Mouse (Mus musculus) ES-Bruce4 (cell line): ENCODE measurements around the gene Tmem178. TPM values are rescaled to one million over a fixed set of nuclear protein-coding genes. Genes with fewer than 3 reads are reported as not detected.
A peak's percentile ranks its signal among the peaks of the same experiment; 100 is the strongest.

Experiments
- H3K27ac ChIP-seq: 2 replicates; pipeline ENCODE4 v1.5.1; 2012; ENCODE audit warnings: low read length, inconsistent platforms; ENCODE audit not compliant: insufficient read depth
- H3K27me3 ChIP-seq: 2 replicates; pipeline ENCODE4 v1.6.1; 2012; ENCODE audit warnings: mild to moderate bottlenecking, low read length, inconsistent platforms; ENCODE audit not compliant: control insufficient read depth, poor library complexity, insufficient read depth, severe bottlenecking
- H3K36me3 ChIP-seq: 2 replicates; pipeline ENCODE4 v1.6.1; 2012; ENCODE audit warnings: inconsistent platforms, mild to moderate bottlenecking, low read length, moderate library complexity; ENCODE audit not compliant: control insufficient read depth, poor library complexity, insufficient read depth, severe bottlenecking
- H3K4me1 ChIP-seq: one replicate; pipeline ENCODE4 v1.8.1; 2011; ENCODE audit warnings: low read length; ENCODE audit not compliant: control insufficient read depth, insufficient read depth
- H3K4me3 ChIP-seq: 2 replicates; pipeline ENCODE4 v1.5.1; 2011; ENCODE audit warnings: low read depth, mild to moderate bottlenecking, low read length
- H3K9ac ChIP-seq: 2 replicates; pipeline ENCODE4 v1.6.1; 2012; ENCODE audit warnings: low read depth, mild to moderate bottlenecking, inconsistent platforms; ENCODE audit not compliant: poor library complexity, severe bottlenecking
- H3K9me3 ChIP-seq: replicated peaks from 2 replicates; pipeline ENCODE4 v1.6.1; 2012; ENCODE audit warnings: mild to moderate bottlenecking, low read length, inconsistent platforms; ENCODE audit not compliant: control insufficient read depth, poor library complexity, insufficient read depth, severe bottlenecking
- CTCF ChIP-seq: IDR thresholded peaks from one replicate; pipeline ENCODE4 v1.8.1; 2011; ENCODE audit warnings: low read depth, low read length
- EP300 ChIP-seq: IDR thresholded peaks from 2 replicates; pipeline ENCODE4 v1.6.1; 2011; ENCODE audit warnings: low read depth, low read length; ENCODE audit not compliant: insufficient read depth
- POLR2A ChIP-seq: IDR thresholded peaks from one replicate; pipeline ENCODE4 v1.8.1; 2011; ENCODE audit warnings: low read length; ENCODE audit not compliant: insufficient read depth
- polyA plus RNA-seq: library from polyadenylated mRNA; stranded (reverse); fragments of >200 nt; gene quantifications from 2 replicates; pipeline ENCODE4 v1.2.4, GENCODE M21; 2011; ENCODE audit warnings: low read depth; ENCODE audit not compliant: missing spikeins, insufficient read depth, insufficient read length

Tmem178 gene
- polyA plus RNA-seq, 1 experiment: not detected

DNA sequence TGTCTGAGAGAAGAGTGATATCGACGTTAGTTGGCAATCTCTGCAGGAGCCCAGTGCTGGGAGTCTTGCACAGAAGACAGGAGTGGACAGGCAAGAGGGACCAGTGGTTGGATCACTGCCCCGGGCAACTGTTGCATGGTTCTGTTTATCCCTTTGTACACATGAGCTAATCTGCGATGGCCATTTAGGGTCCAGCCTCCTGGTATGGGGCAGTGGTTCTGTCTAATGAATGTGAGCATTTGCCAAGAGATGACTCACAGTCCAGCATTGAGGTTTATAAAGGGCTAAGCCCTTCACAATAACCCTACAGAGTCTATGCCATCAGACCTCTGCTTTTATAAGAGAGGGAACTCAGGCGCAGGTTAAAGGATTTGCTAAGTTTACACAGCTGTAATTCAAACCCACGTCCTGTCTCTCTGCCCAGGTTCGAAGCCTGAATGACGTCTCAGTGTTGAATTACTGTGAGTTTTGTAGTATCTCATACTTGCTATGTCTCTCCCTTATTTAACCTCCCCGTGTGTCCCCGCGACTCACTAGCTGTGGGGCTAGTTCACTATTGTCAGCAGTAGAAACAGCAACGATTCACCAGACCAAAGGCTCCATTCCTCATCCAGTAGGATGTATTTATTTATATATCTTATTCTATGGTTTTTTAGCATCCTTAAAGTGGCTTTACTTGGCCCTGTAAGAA lies 37.4 kb downstream of the Tmem178 start:
- H3K4me1 ChIP-seq: no peaks in the 10 kb centered on the region
- H3K9ac ChIP-seq: no peak overlapping the region
- no peak overlapping the region for H3K27ac ChIP-seq
- no peaks in the 10 kb centered on the region for H3K36me3 ChIP-seq
- no peak for TF ChIP-seq EP300
- TF ChIP-seq POLR2A: no peak
- TF ChIP-seq CTCF: no peak
- no peaks in the 10 kb centered on the region for H3K9me3 ChIP-seq
- H3K4me3 ChIP-seq: no peak overlapping the region
- no peaks in the 10 kb centered on the region for H3K27me3 ChIP-seq

DNA sequence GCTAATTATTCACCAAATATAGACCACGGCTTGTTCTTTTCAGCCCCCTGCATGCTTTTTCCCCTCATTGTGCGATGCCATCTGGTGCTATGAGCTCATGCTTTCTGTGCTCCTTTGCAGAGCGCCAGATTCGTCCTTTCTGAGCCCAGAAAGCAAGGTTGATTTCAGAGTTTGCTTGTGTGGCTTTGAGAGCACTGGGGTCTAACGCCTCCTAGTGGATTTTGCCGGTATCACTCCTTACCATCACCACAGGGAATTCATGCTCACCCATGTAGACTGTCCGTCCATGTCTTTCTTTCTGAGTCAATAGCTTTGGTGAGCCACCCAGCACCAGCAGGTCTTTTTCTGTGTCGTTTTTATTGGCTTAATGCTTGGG lies 38.0 kb downstream of the Tmem178 start:
- no peaks in the 10 kb centered on the region for H3K9me3 ChIP-seq
- no peak overlapping the region for H3K9ac ChIP-seq
- no peak overlapping the region for H3K27ac ChIP-seq
- H3K27me3 ChIP-seq: no peaks in the 10 kb centered on the region
- no peaks in the 10 kb centered on the region for H3K4me1 ChIP-seq
- no peak overlapping the region for H3K4me3 ChIP-seq
- H3K36me3 ChIP-seq: no peaks in the 10 kb centered on the region
- no peak for TF ChIP-seq POLR2A
- peak; percentile 63 for TF ChIP-seq CTCF

DNA sequence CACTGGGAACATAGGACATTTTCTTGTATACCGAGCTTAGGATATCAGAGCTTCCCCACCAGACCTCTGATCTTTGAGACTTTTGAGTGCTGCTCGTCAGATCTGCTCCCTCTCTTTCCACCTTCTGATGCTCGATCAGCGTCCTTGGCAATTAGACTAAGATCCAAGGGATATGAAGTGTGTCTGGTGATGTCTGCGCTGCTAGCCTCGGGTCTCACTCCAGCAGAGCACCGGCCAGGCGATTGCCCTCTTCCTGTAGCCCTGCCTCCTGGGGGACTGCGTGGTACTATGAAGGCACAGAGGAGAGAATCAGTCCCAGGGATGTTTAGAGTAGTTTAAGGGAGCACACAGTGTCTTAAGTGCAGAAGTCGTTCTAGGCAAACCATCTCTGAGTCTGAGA lies 38.5 kb downstream of the Tmem178 start:
- no peaks in the 10 kb centered on the region for H3K4me1 ChIP-seq
- H3K9ac ChIP-seq: no peak overlapping the region
- no peak for TF ChIP-seq POLR2A

DNA sequence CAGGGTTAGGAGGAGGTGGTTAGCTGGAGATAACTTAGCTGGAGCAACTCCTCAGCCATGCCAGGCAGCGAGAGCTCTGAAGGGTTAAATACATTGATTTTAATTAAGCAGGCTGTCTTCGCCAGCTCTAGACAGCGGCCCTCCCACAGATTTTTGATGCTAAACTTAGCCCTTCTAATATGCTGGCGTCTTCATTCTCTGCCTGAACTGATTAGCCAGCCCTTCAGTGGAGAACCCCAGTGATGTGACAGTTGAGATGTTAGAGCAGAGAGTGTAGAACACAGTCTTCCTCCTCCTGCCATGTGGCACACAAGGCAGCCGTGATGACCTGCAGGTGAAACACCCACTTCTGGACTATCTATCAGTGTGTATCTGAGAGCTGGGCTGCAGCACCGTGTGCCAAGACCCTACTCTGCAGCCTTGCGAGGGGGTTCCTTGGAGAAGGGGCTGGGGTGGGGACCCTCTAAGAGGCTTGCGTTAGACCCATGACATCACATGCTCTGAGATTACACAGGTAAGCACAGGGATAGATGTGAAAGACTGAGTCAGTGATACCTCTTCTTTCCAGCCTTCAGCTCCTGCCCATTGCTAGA lies 47.2 kb downstream of the Tmem178 start:
- H3K9me3 ChIP-seq: no peaks in the 10 kb centered on the region
- TF ChIP-seq EP300 (no peak), CTCF (no peak)
- no peak overlapping the region for H3K4me3 ChIP-seq
- H3K9ac ChIP-seq: no peak overlapping the region
- no peaks in the 10 kb centered on the region for H3K36me3 ChIP-seq
- H3K27ac ChIP-seq: no peak overlapping the region
- no peaks in the 10 kb centered on the region for H3K4me1 ChIP-seq
- H3K27me3 ChIP-seq: peaks cover 1% of the 10 kb centered on the region; the same call in 1 of the 2 replicates

More for the DNA sequence above, 38.5 kb downstream of the Tmem178 start:
- Histone ChIP-seq H3K36me3 (no peaks in the 10 kb centered on the region), H3K27ac (no peak overlapping the region), H3K27me3 (peaks cover 1% of the 10 kb centered on the region; the same call in 1 of the 2 replicates), H3K9me3 (no peaks in the 10 kb centered on the region), H3K4me3 (no peak overlapping the region)

DNA sequence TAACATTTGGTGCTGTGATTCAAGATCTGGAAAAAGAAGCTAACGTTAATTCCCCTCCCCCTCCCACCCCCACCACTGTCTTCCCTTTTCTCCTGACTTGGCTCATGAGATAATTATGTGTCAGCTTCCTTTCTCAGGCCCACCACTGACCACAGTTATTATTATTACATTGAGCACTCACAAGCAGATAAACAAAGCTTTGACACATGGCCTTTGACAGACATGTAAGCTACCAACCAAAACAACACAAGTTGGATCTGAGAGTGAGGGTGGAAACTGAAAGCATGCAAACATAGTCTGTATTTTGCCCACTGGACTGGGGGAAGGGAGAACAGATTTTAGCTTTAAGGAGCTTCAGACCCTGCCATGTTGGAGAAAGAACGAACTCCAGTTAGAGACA lies 52.8 kb downstream of the Tmem178 start:
- no peak overlapping the region for H3K27ac ChIP-seq
- TF ChIP-seq EP300 (no peak), POLR2A (no peak), CTCF (no peak)
- H3K4me3 ChIP-seq: no peak overlapping the region
- H3K9ac ChIP-seq: no peak overlapping the region
- H3K27me3 ChIP-seq: no peaks in the 10 kb centered on the region
- H3K36me3 ChIP-seq: no peaks in the 10 kb centered on the region
- H3K4me1 ChIP-seq: no peaks in the 10 kb centered on the region
- no peaks in the 10 kb centered on the region; the same call in 1 of the 2 replicates for H3K9me3 ChIP-seq

DNA sequence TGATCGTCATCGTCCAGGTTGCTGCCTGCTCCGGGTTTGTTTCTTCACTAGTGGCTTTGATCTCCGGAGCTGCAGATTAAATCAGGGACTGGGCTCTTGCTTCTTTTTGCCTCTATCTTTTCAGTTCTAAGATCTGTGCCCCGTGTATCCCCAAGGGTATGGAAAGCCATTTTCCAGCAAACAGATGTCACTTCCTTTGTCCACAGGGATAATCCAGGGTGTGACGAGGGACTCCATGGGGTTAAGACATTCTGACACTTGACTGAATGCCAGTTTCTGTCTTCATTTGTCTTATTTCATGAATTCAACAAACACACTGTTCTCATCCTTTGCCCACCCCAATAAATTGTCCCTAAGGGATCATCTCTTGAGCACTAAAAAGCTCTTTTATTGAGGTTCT lies 54.5 kb downstream of the Tmem178 start:
- H3K27ac ChIP-seq: no peak overlapping the region
- TF ChIP-seq POLR2A: no peak
- no peak for TF ChIP-seq EP300
- TF ChIP-seq CTCF: no peak
- H3K9ac ChIP-seq: no peak overlapping the region
- H3K27me3 ChIP-seq: no peaks in the 10 kb centered on the region
- H3K4me3 ChIP-seq: no peak overlapping the region
- H3K4me1 ChIP-seq: no peaks in the 10 kb centered on the region
- H3K9me3 ChIP-seq: no peaks in the 10 kb centered on the region; the same call in 1 of the 2 replicates
- no peaks in the 10 kb centered on the region for H3K36me3 ChIP-seq
